Mouse (Mus musculus) intestine, embryonic 15.5 days (tissue): ENCODE measurements around the gene Supt20. TPM values are rescaled to one million over a fixed set of nuclear protein-coding genes. Genes with fewer than 3 reads are reported as not detected.
A peak's percentile ranks its signal among the peaks of the same experiment; 100 is the strongest.

Experiments used
- ATAC-seq: fragments of 200-750 bp; cut with Nextera tagmentation; 2 replicates; pipeline ENCODE4 v1.8.0; 2017; ENCODE audit warnings: moderate TSS enrichment, moderate library complexity
- H3K27ac ChIP-seq: fragments of 300-500 bp; sonication (generic); 2 replicates; pipeline ENCODE4 v1.5.1; 2015; ENCODE audit warnings: mild to moderate bottlenecking, inconsistent platforms
- H3K27me3 ChIP-seq: fragments of 300-500 bp; sonication (generic); replicated peaks from 2 replicates; pipeline ENCODE4 v1.6.1; 2015; ENCODE audit warnings: inconsistent platforms
- H3K36me3 ChIP-seq: fragments of 300-500 bp; sonication (generic); 2 replicates; pipeline ENCODE4 v1.6.1; 2015; ENCODE audit warnings: inconsistent platforms
- H3K4me1 ChIP-seq: fragments of 300-500 bp; sonication (generic); replicated peaks from 2 replicates; pipeline ENCODE4 v1.6.1; 2015; ENCODE audit warnings: inconsistent platforms
- H3K4me2 ChIP-seq: fragments of 300-500 bp; sonication (generic); replicated peaks from 2 replicates; pipeline ENCODE4 v1.6.1; 2015; ENCODE audit warnings: mild to moderate bottlenecking, inconsistent platforms
- H3K4me3 ChIP-seq: fragments of 300-500 bp; sonication (generic); replicated peaks from 2 replicates; pipeline ENCODE4 v1.5.1; 2015; ENCODE audit warnings: inconsistent platforms
- H3K9ac ChIP-seq: fragments of 300-500 bp; sonication (generic); 2 replicates; pipeline ENCODE4 v1.6.1; 2015; ENCODE audit warnings: inconsistent platforms
- H3K9me3 ChIP-seq: fragments of 300-500 bp; sonication (generic); 2 replicates; pipeline ENCODE4 v1.6.1; 2016; ENCODE audit warnings: inconsistent platforms
- WGBS: fragments of 180-500 bp; shearing (Covaris S2); methylation state at CpG from one replicate; pipeline ENCODE4 v1.1.7; 2015; 5-methylcytosine and 5-hydroxymethylcytosine counted together
- polyA plus RNA-seq: library from polyadenylated mRNA; unstranded; fragments of >200 nt; fragmentation: Nextera tagmentation; extraction: Ambion mirVana; gene quantifications from 2 replicates; pipeline ENCODE4 v1.2.1, GENCODE M21; 2015

Supt20 gene
- polyA plus RNA-seq, 1 experiment from 2014 or later, result 84.1 TPM

DNA sequence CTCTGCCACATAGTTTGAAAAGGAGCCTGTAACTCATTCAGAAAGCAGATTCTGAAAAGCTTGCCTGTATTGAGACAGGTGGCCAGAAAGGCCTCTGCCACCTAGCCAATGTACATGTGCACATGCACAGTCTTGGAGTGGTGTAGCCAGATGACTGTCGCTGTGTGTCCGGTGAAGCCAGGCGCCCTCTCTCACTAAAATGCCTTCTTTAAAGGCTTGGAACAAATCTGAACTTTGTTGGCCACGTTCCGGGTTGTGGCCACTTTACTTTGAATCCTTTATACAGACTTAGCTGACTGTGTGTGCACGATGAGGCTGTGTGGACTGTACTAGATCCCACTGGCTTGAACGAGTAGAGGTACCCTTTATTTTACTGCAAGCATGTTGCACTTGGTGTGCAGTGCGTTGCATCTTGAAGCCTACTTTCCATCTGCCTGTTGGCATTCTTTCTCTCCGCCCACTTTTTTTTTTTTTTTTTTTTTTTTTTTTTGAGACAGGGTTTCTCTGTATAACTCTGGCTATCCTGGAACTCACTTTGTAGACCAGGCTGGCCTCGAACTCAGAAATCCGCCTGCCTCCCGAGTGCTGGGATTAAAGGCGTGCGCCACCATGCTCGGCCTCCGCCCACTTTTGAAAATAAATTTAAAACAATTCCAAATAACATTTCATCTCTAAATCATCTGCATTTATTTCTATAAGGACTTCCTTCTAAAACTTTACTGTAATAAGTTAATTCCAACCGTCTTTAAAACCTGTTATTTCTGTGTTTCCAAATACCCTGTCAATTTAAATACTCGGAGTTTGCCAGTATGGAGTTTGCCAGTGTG, 43.7 kb downstream of the Supt20 start:
- Histone ChIP-seq H3K9ac (peak overlapping the region; percentile 93), H3K36me3 (peaks cover 10% of the 10 kb centered on the region), H3K27me3 (no peaks in the 10 kb centered on the region), H3K4me2 (peak overlapping the region; percentile 78), H3K27ac (peak overlapping the region; percentile 100; the same call in 1 of the 2 replicates), H3K9me3 (no peaks in the 10 kb centered on the region), H3K4me1 (no peaks in the 10 kb centered on the region), H3K4me3 (peak overlapping the region; percentile 94)
- ATAC-seq, result no peak
- WGBS, result 55% methylated on average over 18 of the region's 18 CpGs

DNA sequence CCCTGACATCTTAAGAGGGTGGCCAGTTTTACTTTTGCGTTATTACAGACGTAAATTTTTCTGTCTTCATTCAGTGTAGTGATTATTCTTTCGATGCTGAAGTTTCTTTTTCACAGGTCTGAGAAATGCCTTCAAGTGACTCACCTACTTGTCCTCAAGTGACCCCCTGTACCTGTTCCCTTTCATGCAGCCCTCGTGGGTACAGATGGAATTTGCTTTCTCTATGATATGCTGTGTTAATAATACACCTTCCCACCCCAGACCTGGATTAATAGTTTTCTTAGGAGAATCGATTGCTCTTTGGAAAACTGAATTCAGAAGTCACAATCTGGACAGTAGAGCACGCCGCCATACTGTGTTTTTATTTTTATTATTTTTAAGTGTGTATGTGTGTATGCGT, 44.7 kb downstream of the Supt20 start:
- ATAC-seq, result no peak
- H3K4me3 ChIP-seq, result no peak overlapping the region

DNA sequence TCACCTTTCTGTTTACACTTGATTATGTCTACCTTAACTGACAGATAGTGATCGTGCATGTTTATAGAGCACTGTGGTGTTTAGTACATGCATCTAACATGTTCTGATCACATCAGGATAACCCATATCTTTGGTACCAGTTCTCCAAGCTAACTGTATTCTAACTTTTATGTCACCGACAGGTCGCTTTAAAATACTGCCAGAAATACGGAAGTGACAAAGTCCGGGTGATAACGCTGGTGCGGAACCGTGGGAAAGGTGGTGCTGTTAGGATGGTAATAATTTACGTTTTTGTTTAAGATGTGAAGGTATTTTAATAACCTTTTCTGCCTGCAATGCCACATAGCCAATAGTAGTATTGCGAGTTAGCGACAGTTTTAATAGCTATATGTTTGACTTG, 49.4 kb downstream of the Supt20 start:
- no peak overlapping the region for H3K4me2 ChIP-seq
- H3K36me3 ChIP-seq, result peaks cover 48% of the 10 kb centered on the region
- H3K4me1 ChIP-seq, result no peaks in the 10 kb centered on the region
- H3K9me3 ChIP-seq, result no peaks in the 10 kb centered on the region
- H3K27me3 ChIP-seq, result no peaks in the 10 kb centered on the region
- H3K27ac ChIP-seq, result no peak overlapping the region
- 85% methylated on average over 11 of the region's 11 CpGs for WGBS
- no peak overlapping the region for H3K4me3 ChIP-seq
- H3K9ac ChIP-seq, result no peak overlapping the region
- ATAC-seq, result no peak

More for the DNA sequence above, 44.7 kb downstream of the Supt20 start:
- WGBS, result 92% methylated on average over 8 of the region's 8 CpGs
- Histone ChIP-seq H3K4me2 (no peak overlapping the region), H3K27me3 (no peaks in the 10 kb centered on the region), H3K27ac (no peak overlapping the region), H3K4me1 (no peaks in the 10 kb centered on the region), H3K36me3 (peaks cover 17% of the 10 kb centered on the region), H3K9me3 (no peaks in the 10 kb centered on the region), H3K9ac (no peak overlapping the region)

DNA sequence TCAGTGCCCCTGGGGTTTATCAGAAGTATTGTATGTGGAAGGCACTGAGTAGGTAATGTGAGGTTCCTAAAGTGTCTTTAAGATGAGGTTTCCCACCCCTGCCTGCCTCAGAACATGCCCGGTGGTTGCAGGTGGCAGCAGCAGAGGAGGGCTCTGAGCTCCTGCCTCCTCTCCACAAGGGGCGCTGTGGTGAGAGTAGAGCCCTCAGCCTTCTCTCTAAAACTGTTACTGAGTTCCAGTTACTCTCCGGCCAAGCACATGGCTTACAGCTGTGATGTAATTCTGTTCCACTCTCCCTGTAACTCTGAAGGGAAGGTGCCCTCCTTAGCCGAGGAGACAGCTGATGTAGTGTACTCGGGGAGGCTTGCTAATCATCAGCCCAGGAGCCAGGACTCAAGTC, 53.2 kb downstream of the Supt20 start:
- no peak overlapping the region for H3K4me3 ChIP-seq
- H3K9ac ChIP-seq, result no peak overlapping the region
- no peak overlapping the region for H3K27ac ChIP-seq
- no peak overlapping the region for H3K4me2 ChIP-seq
- H3K4me1 ChIP-seq, result no peaks in the 10 kb centered on the region
- WGBS, result 58% methylated on average over 5 of the region's 5 CpGs
- no peaks in the 10 kb centered on the region for H3K9me3 ChIP-seq
- H3K27me3 ChIP-seq, result no peaks in the 10 kb centered on the region
- ATAC-seq, result no peak
- H3K36me3 ChIP-seq, result peaks cover 71% of the 10 kb centered on the region

DNA sequence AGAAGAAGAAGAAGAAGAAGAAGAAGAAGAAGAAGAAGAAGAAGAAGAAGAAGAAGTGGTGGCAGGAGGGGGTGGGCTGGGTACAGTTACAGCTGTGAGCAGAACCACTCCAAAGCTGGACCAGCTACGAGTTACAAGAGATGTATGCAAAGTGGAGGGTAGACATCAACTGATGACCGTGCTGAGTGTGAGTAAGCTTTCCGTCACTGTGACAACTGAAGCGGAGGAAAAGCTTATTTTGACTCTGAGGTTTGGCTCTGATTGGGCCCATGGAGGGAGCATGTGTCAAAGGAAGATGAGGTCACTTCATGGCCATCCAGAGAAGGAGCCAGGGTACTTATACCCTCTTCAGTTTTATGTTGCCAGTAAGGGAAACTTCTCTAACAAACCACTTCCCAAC, 60.8 kb downstream of the Supt20 start:
- ATAC-seq, result no peak
- H3K4me1 ChIP-seq, result peaks cover 9% of the 10 kb centered on the region; the same call in 1 of the 2 replicates
- H3K36me3 ChIP-seq, result peaks cover 19% of the 10 kb centered on the region
- 70% methylated on average over 4 of the region's 4 CpGs for WGBS
- no peak overlapping the region for H3K4me3 ChIP-seq
- H3K27me3 ChIP-seq, result peaks cover 10% of the 10 kb centered on the region; the same call in 1 of the 2 replicates
- no peak overlapping the region for H3K27ac ChIP-seq
- H3K4me2 ChIP-seq, result no peak overlapping the region
- H3K9me3 ChIP-seq, result no peaks in the 10 kb centered on the region
- H3K9ac ChIP-seq, result no peak overlapping the region

DNA sequence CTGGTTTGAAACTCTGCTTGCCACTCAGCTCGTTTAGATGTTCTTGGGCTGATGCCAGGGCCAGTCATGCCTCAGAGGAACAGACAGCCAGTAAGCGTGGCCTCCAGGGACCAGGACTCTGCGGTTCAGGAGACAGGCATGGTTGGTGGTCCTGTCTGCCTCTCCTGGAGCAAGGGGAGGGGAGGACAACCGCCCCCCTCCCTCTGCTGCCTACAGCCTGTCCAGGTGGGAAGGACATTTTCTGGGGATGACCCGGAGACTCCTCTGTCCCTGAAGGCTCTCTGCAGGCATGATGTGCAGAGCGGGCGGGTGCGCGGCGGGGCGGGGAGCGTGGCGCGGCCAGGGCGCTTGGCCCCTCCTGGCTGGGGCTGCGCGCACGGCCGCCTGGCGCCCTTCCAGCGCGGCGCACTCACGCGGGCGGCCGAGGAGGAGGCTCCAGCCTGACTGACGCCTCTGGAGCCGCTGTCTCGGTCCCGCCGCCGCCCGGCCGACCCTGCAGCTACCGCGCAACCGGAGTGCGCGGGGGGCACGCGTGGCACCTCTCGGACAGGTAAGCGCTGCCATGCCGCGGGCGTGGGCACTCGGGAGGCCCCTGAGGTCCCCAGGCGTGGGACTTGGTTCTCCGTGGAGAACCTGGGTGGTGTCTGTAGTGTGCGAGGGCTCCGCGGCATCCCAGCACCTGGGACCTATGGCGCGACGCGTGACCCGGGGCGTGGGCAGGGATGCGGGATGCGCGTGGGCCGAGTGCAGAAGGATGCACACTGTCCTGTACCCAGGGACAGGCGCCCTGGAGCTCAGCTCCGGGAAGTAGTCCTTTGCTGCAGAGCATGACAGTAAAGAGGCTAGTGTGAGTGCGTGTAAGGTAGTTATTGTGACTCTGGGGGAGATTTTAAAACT, 62.8 kb downstream of the Supt20 start, which contains the start of gene Smad9:
Gene Smad9 (plus strand): TSS at position 438 of the 897 bp plus-strand sequence.
- Histone ChIP-seq H3K9me3 (no peaks in the 10 kb centered on the region), H3K27ac (peak within 1 kb of the TSS; percentile 83), H3K36me3 (peaks cover 8% of the 10 kb centered on the region; the same call in 1 of the 2 replicates), H3K4me1 (peaks cover 9% of the 10 kb centered on the region; the same call in 1 of the 2 replicates), H3K4me3 (peak within 1 kb of the TSS; percentile 66), H3K4me2 (peak within 1 kb of the TSS; percentile 91), H3K27me3 (peaks cover 10% of the 10 kb centered on the region; the same call in 1 of the 2 replicates), H3K9ac (peak within 1 kb of the TSS; percentile 69)
- WGBS, result under 1% methylated on average over 66 of the region's 66 CpGs
- peak; percentile 87 for ATAC-seq

DNA sequence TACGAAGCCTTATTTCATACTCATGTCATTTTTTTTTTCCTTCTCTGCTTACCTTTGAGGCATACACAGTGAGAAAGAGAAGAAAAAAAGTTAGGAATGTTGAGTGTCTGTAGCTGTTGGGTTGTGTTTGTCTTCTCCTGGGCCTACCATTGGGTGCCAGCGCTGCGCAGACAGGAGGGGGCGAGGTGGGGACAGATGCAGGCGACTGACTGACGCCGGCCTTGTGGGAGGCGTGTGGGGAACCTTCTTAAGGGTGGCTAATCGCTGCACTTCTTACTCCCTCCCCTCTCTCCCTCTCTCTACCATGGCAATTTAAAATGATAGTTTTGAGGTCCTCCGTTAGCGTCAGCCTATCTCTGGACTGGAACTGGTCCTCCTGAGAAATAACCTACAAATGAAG, 63.5 kb downstream of the Supt20 start:
- 0 out of 2 replicates have a peak, but pooled peaks cover 3% of the 10 kb centered on the region for H3K36me3 ChIP-seq
- H3K9ac ChIP-seq, result peak overlapping the region; percentile 69; the same call in 1 of the 2 replicates
- peak; percentile 60 for ATAC-seq
- WGBS, result 4% methylated on average over 11 of the region's 11 CpGs
- H3K4me2 ChIP-seq, result peak overlapping the region; percentile 91
- H3K27me3 ChIP-seq, result peaks cover 10% of the 10 kb centered on the region; the same call in 1 of the 2 replicates
- no peaks in the 10 kb centered on the region for H3K9me3 ChIP-seq
- peak overlapping the region; percentile 66 for H3K4me3 ChIP-seq
- H3K27ac ChIP-seq, result peak overlapping the region; percentile 83
- peaks cover 9% of the 10 kb centered on the region; the same call in 1 of the 2 replicates for H3K4me1 ChIP-seq

DNA sequence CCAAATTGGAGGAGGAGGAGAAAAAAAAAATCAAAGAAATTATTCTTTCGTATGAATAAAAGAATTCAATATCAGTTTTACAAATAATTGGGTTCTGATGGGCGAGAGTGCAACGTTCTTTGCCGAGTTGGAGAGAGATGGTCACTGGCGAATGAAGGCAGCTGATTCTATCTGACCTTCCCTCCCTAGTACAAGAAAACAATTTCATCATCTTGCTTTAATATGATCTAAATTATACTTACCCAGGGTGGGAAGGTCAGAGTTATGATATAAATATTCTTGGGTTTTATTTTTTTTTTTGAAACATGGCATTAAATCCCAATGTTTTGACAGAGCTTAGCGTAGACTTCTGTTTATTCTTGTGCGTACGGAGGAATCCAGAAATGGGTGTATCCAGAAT, 64.8 kb downstream of the Supt20 start:
- no peak for ATAC-seq
- Histone ChIP-seq H3K4me1 (peaks cover 9% of the 10 kb centered on the region; the same call in 1 of the 2 replicates), H3K9me3 (no peaks in the 10 kb centered on the region), H3K4me2 (peak overlapping the region; percentile 6; the same call in 1 of the 2 replicates), H3K9ac (no peak overlapping the region), H3K27ac (no peak overlapping the region), H3K27me3 (peaks cover 10% of the 10 kb centered on the region; the same call in 1 of the 2 replicates), H3K4me3 (no peak overlapping the region), H3K36me3 (no peaks in the 10 kb centered on the region)
- WGBS, result 63% methylated on average over 8 of the region's 8 CpGs

GRCm38 (mm10) chr3:54759211-54759610, 66.6 kb downstream of the Supt20 start:
- Histone ChIP-seq H3K4me1 (peaks cover 9% of the 10 kb centered on the region; the same call in 1 of the 2 replicates), H3K27me3 (peaks cover 10% of the 10 kb centered on the region; the same call in 1 of the 2 replicates), H3K9me3 (no peaks in the 10 kb centered on the region), H3K27ac (no peak overlapping the region), H3K9ac (no peak overlapping the region), H3K4me2 (no peak overlapping the region), H3K36me3 (no peaks in the 10 kb centered on the region), H3K4me3 (no peak overlapping the region)
- WGBS, result 66% methylated on average over 9 of the region's 9 CpGs
- no peak for ATAC-seq

GRCm38 (mm10) chr3:54760321-54761115, 67.9 kb downstream of the Supt20 start:
- WGBS, result 58% methylated on average over 15 of the region's 15 CpGs
- Histone ChIP-seq H3K4me1 (peaks cover 4% of the 10 kb centered on the region; the same call in 1 of the 2 replicates), H3K4me3 (no peak overlapping the region), H3K9ac (no peak overlapping the region), H3K9me3 (no peaks in the 10 kb centered on the region), H3K36me3 (no peaks in the 10 kb centered on the region), H3K27me3 (peaks cover 2% of the 10 kb centered on the region; the same call in 1 of the 2 replicates), H3K27ac (no peak overlapping the region), H3K4me2 (no peak overlapping the region)
- no peak for ATAC-seq

GRCm38 (mm10) chr3:54761258-54761657, 68.7 kb downstream of the Supt20 start:
- 85% methylated on average over 1 of the region's 1 CpGs for WGBS
- Histone ChIP-seq H3K4me1 (peaks cover 1% of the 10 kb centered on the region; the same call in 1 of the 2 replicates), H3K9me3 (no peaks in the 10 kb centered on the region), H3K27me3 (no peaks in the 10 kb centered on the region), H3K27ac (no peak overlapping the region), H3K4me3 (no peak overlapping the region), H3K4me2 (no peak overlapping the region), H3K9ac (no peak overlapping the region), H3K36me3 (no peaks in the 10 kb centered on the region)
- ATAC-seq, result no peak
